Mouse (Mus musculus) layer of hippocampus, postnatal 36 days (tissue): ENCODE results near the gene Kntc1. TPM values are rescaled to one million over a fixed set of nuclear protein-coding genes. Genes with fewer than 3 reads are reported as not detected.

Experiments used
- DNase-seq, 2 experiments: peaks; one replicate each; pipeline ENCODE4 v3.0.0; 2022
- total RNA-seq, 2 experiments: library from RNA; stranded (reverse); gene quantifications; 2 replicates each; pipeline ENCODE4 v1.2.3; 2021

The Kntc1 gene
- total RNA-seq, 2 experiments from 2014 or later: 2.3 to 3.4 TPM

- no peak for DNase-seq
Measured at GRCm38 (mm10) chr5:123809156-123809555, 59.6 kb downstream of the Kntc1 start.

- DNase-seq: no peak
Measured at GRCm38 (mm10) chr5:123816891-123817290, 67.4 kb downstream of the Kntc1 start.

- DNase-seq: peak; percentile 42 to 48
Measured at GRCm38 (mm10) chr5:123818941-123819577, 69.5 kb downstream of the Kntc1 start.

GRCm38 (mm10) chr5:123820501-123821263 lies 71.2 kb downstream of the Kntc1 start:
- DNase-seq: no peak

- no peak for DNase-seq
Measured at GRCm38 (mm10) chr5:123821264-123821571, 71.7 kb downstream of the Kntc1 start.

GRCm38 (mm10) chr5:123822706-123823105 lies 73.2 kb downstream of the Kntc1 start:
- no peak for DNase-seq

GRCm38 (mm10) chr5:123827659-123828091 lies 78.2 kb downstream of the Kntc1 start:
- DNase-seq: peak in 1 of 2 experiments; percentile 40

GRCm38 (mm10) chr5:123832309-123832708 lies 82.8 kb downstream of the Kntc1 start:
- DNase-seq: no peak

GRCm38 (mm10) chr5:123834836-123835235 lies 85.3 kb downstream of the Kntc1 start:
- no peak for DNase-seq

GRCm38 (mm10) chr5:123837371-123837770 lies 87.9 kb downstream of the Kntc1 start:
- no peak for DNase-seq

- no peak for DNase-seq
Measured at GRCm38 (mm10) chr5:123842221-123842934, 92.9 kb downstream of the Kntc1 start.

GRCm38 (mm10) chr5:123842935-123843282 lies 93.4 kb downstream of the Kntc1 start:
- DNase-seq: no peak

GRCm38 (mm10) chr5:123843816-123844215 lies 94.3 kb downstream of the Kntc1 start:
- no peak for DNase-seq

GRCm38 (mm10) chr5:123844316-123844715 lies 94.8 kb downstream of the Kntc1 start:
- no peak for DNase-seq

- DNase-seq: no peak
Measured at GRCm38 (mm10) chr5:123851398-123851797, 101.9 kb downstream of the Kntc1 start.

- no peak for DNase-seq
Measured at GRCm38 (mm10) chr5:123853877-123854504, 104.5 kb downstream of the Kntc1 start.

- no peak for DNase-seq
Measured at GRCm38 (mm10) chr5:123854511-123854910, 105.0 kb downstream of the Kntc1 start.

- DNase-seq: no peak
Measured at GRCm38 (mm10) chr5:123858798-123859197, 109.3 kb downstream of the Kntc1 start.

- no peak for DNase-seq
Measured at GRCm38 (mm10) chr5:123862374-123863350, 113.1 kb downstream of the Kntc1 start.

- no peak for DNase-seq
Measured at GRCm38 (mm10) chr5:123863934-123864333, 114.4 kb downstream of the Kntc1 start.

GRCm38 (mm10) chr5:123865365-123865764 lies 115.8 kb downstream of the Kntc1 start, which contains the start of gene Hcar2:
Gene Hcar2 (minus strand): TSS chr5:123865499.
- DNase-seq: no peak

- no peak for DNase-seq
Measured at GRCm38 (mm10) chr5:123866457-123866856, 116.9 kb downstream of the Kntc1 start.
